Mouse (Mus musculus): ENCODE measurements around the gene Gstm7.
"Not testable (repeated sequence)": the region's sequence is repeated elsewhere in the genome, so short reads cannot be mapped to it uniquely, and the experiment has no call there.

The Gstm7 gene

DNA sequence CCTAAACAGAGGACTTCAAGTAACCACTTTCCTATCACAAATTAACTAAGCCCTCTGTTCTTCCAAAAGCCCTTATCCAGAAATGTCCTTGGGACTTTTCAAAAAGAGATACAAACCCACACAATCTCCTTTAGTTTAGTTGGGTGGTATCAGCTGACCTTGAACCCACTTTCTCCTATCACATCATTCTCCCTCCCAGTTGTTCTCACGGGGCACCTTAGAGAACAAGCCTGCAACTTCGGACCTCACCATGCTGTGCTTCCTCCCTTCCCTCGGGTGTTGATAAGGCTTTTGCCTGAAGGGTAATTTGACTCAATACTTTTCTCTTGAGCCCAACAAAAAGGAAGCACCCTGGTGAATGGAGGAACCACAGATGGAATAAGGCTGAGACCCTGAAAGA is 4.3 kb upstream of the Gstm7 start:
- no peak for DNase-seq (ENCODE audit: low read depth, low spot score)

- no peak for DNase-seq (ENCODE audit: low read depth, low spot score)
These were observed 3.7 kb upstream of the Gstm7 start for GRCm38 (mm10) chr3:107935268-107935667.

DNA sequence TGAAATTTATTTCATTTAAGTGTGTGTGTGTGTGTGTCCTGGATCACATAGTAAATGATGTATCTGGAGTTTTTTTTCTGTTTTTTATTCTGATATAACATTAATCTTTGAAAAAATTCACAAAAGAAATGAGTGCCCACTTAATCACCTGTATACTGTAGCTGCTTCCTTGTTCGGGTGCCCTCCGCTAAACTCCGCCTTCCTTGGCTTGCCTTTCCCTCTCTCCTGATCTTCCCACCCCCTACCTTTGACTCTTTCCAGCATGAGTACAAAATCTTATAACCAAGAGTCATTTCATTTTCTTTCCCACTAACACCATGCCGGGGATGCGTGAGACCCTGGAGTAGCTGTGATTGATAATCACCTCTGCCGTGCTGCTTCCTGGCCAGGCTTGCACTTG is 511 bp upstream of the Gstm7 start:
- DNase-seq (ENCODE audit: low read depth, low spot score), result no peak

DNA sequence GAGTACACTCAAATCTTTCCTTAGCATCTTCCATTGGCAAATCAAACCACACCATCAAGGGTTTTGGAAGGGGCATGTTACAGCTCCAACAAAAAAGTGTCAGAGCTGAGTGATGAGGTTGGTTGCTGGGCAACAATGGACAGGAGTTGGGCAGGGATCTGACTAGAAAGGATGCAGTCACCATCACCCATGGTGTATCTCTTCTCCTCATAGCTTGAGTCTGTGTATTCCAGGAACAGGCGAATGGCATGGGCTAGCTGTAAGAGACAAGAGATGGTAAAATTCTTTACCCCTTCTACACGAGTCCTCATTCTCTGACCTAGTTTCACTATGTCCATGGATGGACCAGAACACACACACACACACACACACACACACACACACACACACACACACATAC is 483 bp downstream of the Gstm7 start:
- no peak for DNase-seq (ENCODE audit: low read depth, low spot score)

DNA sequence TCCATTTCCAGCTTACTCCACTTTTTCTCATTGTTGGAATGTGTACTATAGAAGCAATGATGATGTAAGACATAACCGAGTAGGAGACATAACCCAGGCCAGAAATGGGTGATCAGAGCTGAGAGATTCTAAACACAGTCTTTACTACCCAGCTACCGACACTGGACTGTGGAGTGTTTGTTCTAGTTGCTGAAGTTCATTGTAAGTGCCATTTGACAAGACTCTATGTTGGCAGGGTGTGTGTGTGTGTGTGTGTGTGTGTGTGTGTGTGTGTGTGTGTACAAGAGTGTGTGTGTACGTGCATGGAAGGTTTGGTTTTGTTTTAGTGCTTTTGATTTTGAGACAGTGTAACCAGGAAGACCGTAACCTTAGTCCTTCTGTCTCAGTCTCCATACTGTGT is 1.9 kb downstream of the Gstm7 start:
- no peak for DNase-seq (ENCODE audit: low read depth, low spot score)

DNA sequence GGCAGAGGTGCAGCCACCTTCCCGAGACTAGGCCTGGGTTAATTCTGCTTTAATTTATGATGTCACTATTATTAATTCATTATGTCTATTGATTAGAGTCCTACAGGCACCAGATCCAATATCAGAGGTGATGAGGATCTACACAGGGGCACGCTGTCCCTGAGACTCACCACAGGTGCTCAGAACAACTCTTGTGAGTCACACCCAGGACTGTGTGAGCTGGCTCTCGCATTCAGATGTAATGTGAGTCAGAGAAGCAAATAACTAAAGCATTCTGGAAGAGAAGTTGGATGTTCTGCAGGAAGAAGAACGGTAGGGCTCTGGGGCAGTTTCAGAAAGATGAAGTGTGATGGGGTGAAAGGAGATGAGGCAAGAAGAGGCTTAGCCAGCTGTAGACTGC is 2.4 kb downstream of the Gstm7 start:
- DNase-seq (ENCODE audit: low read depth, low spot score), result no peak

DNA sequence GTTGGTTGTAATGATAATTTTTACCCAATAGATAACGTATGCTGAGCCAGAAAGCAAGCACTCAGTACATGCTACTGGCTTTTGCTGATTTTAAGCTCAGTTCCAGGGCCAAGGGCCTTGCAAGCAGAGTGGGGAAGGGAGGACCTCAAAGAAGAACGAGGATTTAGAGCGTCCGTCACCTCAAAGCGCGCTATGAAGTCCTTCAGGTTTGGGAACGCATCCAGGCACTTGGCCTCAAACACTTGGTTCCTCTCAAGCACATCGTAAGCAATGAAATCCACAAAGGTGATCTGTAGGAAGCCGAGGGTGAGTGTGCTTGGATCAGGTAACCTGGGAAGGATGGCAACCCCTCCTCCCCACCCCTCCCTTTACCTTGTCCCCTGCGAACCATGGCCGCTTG is 2.9 kb downstream of the Gstm7 start:
- DNase-seq (ENCODE audit: low read depth, low spot score), result no peak

DNA sequence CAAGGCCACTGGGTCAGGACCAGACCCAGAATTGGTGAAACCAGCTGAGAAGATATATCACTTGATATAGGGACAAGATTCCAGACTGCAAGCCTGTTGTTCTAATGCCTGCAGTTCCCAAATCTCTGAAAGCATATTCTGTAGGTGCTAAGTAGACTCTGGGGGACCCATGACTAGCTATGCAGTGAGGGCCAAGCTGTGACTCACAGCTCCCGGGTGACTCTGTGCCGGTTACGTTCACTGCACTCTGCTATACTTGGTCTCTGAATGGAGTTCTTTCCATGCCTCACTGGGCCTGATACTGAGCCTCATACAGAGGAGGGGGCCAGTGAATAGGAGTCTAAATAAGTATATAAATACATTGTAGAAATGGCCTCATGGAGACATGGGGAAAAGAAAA is 3.8 kb downstream of the Gstm7 start:
- DNase-seq (ENCODE audit: low read depth, low spot score), result no peak

DNA sequence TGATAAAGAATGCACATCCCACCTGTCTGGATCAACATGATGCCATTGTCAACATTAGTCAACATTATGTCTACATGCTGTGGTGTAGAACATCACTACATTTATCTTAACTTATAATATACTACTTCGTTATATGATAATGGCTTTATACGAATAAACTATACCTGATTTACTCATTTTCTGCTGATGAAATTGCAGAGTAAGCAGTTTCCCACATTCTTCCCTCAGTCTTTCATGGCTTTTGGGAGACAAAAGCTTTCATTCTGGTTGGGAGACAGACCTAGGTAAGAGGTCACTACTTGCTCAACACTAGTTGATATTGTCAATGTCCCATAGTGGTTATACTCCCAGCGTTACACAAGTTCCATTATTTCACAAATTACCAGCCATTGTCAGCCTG is 6.3 kb downstream of the Gstm7 start:
- DNase-seq (ENCODE audit: low read depth, low spot score), result no peak

DNA sequence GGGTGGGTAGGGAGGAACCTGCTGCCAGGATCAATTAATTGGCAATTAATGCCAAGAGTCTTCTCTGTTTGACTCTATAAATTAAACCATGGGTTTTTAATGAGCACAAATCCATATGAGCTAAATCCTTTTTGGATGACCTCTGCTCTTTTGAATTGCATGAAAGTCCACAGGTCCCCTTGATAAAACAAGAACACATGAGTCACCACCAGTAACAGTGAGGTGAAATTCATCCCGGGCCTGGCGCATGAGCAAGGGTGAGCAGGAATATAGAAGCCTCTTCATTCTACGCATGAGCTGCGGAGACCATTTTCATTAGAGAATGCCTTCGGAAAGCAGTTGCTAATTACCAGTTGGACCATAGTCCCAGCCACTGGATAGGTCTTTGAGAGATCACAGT is 11.3 kb downstream of the Gstm7 start:
- no peak for DNase-seq (ENCODE audit: low read depth, low spot score)

- DNase-seq (ENCODE audit: low read depth, low spot score), result peak; percentile 41
These were observed 13.7 kb downstream of the Gstm7 start for GRCm38 (mm10) chr3:107917783-107918408.

DNA sequence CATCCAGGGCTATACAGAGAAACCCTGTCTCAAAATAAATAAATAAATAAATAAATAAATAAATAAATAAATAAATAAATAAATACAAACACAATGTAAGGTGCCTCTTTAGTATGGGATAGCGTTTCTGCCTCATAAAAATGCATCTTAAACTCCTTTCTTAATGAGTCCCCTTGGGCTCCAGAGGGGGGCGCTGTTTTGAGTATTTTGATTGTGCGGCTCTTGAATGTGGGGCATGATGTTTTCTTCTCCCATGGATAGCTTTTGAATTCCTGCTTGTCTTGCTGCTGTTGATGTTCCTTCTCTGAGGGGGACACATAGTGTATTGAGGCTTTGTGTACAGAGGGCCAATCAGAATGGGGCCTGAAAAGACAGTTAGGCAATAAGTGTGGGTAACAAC is 14.5 kb downstream of the Gstm7 start:
- DNase-seq (ENCODE audit: low read depth, low spot score), result no peak

DNA sequence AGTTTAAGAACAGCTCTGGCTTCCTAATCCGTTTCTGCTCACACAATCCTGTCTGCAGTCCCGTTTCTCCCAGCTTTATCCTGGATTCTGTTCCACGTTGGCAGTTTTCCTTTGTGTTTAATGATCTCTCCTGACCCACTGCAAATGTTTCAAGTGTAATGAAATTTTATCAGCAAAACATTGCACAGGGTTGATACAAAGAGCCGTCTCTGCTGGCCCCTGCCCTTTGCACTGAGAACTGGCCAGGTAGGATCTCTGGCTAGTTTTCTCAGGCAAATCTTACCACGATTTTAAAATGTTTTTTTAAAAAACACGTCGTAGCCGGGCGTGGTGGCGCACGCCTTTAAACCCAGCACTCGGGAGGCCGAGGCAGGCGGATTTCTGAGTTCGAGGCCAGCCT is 14.9 kb downstream of the Gstm7 start:
- no peak for DNase-seq (ENCODE audit: low read depth, low spot score)

GRCm38 (mm10) chr3:107905942-107906341 is 25.7 kb downstream of the Gstm7 start:
- DNase-seq (ENCODE audit: low read depth, low spot score), result no peak

DNA sequence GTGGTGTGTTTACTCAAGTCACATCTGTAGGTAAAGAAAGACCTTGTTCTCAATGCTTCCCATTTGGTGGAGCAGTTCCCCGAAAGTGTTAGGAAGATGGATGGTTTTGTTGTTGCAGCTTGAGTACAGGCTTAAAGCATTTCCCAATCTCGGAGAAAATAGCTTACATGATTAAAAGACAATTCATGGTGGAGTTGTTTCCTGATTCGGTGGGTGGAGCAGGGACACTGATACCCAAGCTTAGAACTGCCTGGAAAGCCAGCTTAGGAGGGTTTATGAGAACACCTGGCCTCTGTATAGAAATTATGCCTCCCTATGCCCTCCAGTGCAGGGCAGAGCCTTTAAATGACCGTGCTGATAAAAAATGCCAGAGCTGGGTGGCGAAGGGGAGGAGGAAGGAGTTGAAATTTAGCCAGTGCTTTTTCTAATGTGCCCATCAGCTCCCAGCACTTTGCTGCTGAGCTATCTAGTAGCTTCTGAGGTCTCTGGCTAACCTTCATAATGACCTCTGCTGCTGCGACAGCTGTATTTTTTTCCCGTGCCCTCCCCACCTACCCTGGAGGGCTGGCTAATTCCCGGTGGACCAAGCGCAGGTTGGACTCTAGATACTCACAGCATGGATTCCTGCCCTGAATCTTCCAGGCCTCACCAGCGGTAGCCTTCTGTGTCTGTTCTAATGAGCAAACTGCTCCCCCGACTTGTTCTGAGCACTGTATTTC is 30.5 kb downstream of the Gstm7 start:
- no peak for DNase-seq (ENCODE audit: low read depth, low spot score)

GRCm38 (mm10) chr3:107898691-107899090 is 32.9 kb downstream of the Gstm7 start:
- DNase-seq (ENCODE audit: low read depth, low spot score), result no peak

DNA sequence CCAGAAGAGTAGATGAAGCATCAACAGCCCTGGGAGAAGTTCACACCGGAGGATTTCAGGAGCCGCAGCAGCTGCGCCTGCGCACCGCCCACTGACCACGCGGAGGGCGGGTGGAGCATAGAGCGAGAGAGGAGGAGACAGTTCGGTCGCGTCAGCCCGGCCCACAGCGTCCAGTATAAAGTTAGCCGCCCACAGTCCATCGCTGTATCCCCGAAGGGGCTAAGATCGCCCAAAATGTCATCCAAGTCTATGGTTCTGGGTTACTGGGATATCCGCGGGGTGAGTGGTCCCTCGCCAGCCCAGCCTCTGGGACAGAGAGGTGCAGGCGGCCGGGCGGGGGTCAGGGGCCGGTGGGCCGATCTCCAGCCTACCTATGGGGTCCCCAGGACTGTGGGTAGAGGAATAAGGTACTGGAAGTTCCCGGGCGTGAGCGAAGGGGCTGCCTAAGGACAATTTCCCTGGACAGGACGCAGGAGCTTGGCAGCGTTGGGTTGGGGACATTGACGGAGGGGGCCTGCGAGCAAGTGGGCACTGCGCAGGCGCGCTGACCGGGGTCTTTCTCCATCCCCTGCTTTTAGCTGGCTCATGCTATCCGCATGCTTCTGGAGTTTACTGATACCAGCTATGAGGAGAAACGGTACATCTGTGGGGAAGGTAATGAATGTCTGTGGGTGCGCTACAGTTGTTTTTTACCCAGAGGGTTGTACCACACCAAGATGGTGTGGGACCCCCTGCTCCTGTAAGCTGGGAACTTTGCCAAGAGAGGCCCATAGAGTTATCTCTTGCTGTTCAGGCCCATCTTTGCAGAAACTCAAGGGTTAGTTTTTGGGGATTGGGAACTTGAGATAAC is 35.7 kb downstream of the Gstm7 start, which contains the start of gene Gstm5:
TSS of gene Gstm5 (plus strand) at position 102 of the 850 bp plus-strand sequence.
- peak; percentile 59 for DNase-seq (ENCODE audit: low read depth, low spot score)

- no peak for DNase-seq (ENCODE audit: low read depth, low spot score)
These were observed 36.4 kb downstream of the Gstm7 start for GRCm38 (mm10) chr3:107895194-107895719.

- DNase-seq (ENCODE audit: low read depth, low spot score), result not testable (repeated sequence)
These were observed 42.4 kb downstream of the Gstm7 start for GRCm38 (mm10) chr3:107889236-107889635.

DNA sequence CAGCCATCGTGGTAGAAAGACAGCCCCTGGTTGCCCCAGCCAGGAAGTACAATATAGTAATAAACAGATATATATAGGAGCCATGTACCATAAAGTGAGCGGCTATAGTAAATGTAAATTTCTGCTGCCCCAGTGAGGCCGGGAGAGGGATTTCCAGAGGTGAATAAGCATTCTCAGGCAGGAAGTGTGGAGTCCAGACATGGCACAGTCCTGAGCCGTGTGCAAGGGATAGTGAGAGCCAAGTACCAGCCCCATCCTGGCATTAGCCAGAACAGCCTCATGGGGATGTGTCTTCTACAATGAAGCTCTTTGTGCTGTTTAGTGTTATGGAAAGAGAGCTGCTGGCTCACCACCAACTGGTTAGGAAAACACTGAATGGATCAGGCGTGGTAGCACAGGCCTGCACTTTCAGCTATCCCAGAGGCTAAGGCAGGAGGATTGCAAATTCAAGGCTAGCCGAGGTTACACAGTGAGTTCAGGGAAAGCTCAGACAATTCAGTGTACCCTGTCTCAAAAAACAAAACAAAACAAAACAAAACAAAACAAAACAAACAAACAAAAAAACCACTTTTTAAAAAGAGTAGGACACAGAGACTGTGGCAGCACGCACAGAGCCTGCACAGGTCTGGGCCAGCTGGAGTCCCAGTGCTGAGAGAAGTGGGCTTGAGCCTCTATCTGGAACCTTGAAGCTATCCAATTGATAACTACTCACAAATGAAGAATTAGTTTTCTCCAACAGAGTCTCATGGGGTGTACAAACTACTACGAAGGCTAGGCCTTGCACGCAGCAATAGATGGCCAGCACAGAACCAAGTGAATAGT is 43.7 kb downstream of the Gstm7 start:
- DNase-seq (ENCODE audit: low read depth, low spot score), result no peak
